Mouse (Mus musculus) mouse trophoblast stem cell (cell line): Measurements from ENCODE around the gene Csf3.
"Not testable (repeated sequence)": the region's sequence is repeated elsewhere in the genome, so short reads cannot be mapped to it uniquely, and the experiment has no call there.

Experiments used
- in situ Hi-C, 2 experiments: fragments of 300-500 bp; cut with MseI, MboI; formaldehyde crosslinking; loops; 2 replicates in 1 of 2; 3 replicates in 1 of 2; pipeline ENCODE4 v1.15.1; 2025

The Csf3 gene

DNA sequence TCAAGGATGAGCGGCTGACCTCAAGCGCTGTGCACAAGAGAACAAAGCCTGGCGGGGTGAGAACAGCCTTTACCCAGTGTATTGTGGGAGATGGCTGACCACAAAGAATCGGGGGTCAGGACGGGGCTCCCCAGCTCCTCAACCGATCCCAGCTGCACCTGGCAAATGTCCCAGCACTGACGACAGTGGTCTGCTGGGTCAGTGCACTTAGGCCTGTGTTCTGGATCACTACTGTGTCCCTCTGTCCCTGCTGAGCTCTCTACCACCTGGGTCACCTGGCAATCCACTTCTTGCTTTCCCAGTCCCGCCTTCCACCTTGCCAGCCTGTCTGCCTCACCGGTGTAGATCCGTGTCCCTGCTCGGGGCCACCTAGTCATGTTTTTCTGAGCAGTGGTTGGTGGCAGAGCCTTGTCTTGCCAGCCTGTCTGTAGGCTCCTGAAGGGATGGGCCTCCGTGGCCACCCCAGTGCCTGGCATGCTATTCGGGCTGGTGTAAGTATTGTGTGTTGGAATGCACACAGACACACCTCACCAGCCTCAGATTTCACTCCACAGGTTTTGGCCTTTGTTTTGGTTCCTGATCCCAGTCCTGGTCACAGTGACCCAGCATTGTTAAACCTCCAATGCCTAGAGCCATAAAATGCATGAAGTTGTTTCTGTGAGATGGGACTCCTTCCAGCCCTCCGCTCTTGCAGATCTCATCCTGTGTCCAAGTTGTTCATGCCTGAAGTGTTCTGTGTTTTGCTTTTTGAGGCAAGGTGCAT lies 4.4 kb upstream of the Csf3 start:
- in situ Hi-C loops, result no loop called here

- in situ Hi-C loops, result no loop called here
Observed at GRCm38 (mm10) chr11:98697225-98697624, 3.8 kb upstream of the Csf3 start.

DNA sequence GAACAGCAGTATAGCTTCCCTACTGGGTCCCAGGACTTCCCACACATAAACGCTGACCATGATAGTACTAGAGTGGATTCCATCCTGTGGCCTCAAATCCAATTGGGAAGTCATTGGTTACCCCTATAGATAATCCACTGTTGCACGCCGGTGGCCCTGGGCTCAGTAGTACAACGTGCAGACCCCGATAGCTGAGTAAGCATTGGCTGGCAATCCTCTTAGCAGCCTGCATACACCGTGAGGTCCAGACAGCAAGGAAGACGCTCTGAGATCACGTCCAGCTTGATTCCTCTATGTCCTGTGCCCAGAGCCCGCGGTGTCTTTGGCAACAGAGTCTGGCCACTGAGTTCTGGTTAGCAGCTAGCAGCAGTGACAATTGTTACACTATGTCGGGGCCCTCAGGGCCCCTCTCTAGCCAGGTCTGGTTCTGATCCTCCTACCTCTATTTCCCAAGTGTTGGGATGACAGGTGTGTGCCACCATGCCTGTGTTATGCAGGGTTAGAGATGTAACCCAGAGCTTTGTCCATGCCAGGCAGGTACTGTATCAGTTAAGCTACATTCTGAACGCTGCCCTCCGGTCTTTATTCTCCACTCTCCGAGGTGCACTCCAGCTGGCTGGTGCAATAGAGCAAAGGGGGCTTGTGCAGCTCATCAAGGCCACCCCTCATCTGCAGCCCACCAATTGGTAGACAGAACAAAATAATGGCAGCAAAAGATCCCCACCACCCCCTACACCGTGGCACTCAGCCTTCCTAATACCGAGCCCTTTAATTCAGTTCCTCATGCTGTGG lies 2.0 kb upstream of the Csf3 start:
- in situ Hi-C loops, result no loop called here

DNA sequence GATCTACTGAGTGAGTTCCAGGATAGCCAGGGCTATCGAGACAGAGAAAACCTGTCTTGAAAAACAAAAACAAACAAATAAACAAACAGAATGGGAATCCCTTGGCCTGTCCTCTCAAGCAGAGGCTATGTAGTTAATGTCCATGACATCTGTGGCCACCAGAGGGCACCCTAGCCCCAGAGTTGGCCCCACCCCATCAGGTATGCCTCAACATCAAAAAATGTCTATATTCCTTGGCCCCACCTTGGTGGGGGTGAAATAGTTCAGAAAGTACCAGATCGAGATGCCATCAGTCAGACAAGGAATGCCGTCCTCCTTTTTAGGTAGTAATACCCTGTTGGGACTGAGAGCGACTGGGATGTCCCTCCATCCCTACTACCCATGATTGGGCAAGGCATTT lies 1.2 kb upstream of the Csf3 start:
- in situ Hi-C loops, result loop anchor here in 1 of 2 experiments (5.0 kb wide), 1 partner anchor 87 kb away; no protein-coding TSS in a partner anchor

DNA sequence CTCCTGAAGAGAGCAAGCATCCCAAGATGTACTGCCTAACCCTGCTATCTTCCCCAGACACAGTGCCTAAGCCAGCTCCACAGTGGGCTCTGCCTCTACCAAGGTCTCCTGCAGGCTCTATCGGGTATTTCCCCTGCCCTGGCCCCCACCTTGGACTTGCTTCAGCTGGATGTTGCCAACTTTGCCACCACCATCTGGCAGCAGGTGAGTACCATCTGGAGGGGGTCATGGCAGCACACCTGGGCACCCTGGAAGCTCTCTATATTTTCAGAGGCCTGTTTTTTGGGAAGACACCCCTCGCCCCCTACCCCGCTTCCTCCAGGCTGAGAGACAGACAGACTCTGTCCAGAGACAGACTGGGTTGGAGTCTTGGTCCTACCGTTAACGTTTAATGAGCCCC lies 1.3 kb downstream of the Csf3 start:
- in situ Hi-C loops, result loop anchor here in 1 of 2 experiments (5.0 kb wide), 1 partner anchor 85 kb away; no protein-coding TSS in a partner anchor

- in situ Hi-C loops, result no loop called here
Observed at GRCm38 (mm10) chr11:98705021-98705420, 4.0 kb downstream of the Csf3 start.

DNA sequence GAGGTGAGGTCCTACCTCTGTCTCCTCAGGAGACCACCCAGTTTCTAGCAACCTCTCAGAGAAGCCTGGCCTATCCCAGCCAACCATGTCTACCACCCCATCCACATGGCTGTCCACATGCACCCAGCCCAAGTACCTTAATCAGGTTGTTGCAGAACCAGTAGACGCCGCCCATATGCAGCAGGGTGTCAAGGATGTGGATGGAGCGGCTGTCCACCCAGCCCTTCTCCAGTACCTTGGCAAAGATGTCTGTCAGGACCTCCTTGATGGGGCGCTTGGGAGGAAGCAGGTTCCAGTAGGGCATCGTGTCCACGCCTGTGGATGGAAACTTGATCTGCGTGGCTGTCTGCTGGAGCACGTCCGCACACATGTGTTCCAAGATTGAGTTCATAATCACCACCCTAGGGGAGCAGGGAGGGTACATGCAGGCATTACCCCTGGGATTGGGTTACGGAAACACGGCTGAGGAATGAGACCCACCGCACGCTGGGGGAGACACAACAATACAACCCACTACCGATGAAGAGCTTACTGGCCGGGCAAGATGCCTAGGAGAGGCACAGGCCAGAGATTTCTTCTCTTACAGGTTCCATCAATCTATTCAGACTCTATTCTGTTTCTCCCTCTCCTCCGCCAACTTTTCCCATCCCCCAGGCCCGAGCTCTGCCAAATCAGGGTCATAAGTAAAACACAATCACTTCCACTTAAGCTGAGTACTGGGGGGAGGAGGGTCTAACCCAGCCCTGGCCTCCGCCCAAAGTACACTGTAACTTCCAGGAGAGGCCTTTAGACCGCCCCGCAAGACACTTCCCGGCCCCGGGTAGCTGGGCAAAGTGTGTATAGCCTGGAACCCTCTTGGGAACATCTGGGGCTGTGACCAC lies 6.6 kb downstream of the Csf3 start:
- in situ Hi-C loops, result no loop called here

- in situ Hi-C loops, result no loop called here
Observed at GRCm38 (mm10) chr11:98708282-98708956, 7.4 kb downstream of the Csf3 start.

DNA sequence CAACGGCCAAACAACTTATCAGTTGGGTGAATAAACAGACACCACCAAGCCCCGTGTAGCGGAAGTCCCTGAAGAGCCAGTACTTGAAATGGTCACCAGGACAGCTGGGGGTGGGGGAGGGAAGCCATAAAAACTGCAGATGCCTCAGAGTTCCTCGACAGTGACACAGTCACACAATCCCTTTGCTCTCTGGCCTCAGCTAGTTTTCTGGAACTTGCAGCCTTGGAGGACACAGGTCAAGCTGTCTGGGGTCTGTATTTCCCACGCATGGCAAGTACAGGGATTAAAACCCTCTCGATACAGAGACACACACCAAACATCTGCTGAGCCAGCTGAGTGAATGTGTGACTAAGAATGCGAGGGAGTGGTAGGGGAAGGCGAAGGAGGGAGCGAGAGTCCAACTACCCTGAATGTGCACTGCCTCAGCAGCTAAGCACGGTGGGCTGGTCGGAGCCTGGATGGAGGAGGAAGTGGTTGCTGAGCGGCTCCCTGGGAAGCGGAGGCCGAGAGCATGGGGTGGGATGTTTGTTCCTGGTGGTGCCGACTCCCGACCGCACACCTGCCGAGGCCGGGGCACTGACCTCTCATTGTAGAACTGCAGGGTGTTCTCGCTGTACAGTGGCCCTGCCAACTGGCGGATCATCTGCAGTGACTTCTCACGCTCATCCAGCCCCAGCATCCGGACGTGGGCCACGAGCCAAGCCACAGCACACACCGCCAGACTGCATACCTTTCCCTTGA lies 8.1 kb downstream of the Csf3 start:
- in situ Hi-C loops, result no loop called here

GRCm38 (mm10) chr11:98710416-98711045 lies 9.5 kb downstream of the Csf3 start:
- in situ Hi-C loops, result no loop called here

DNA sequence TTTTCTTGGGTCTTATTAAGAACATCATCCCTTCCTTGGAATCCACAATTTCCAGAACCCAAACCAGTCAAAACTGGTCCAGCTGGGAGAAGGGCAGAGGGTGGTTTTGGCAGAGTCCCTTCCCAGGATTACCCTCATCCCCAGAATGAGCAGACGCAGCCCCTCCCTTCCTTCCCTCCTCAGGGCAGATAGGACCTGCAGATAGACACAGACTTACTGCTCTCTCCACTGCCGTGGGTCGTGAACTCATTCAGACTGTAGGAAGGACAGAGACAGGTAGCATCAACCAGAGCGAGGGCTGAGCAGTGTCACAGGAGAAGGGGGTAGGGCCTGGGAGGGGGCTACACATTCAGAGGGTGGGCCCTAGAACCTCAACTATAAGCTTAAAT lies 10.0 kb downstream of the Csf3 start:
- in situ Hi-C loops, result no loop called here

DNA sequence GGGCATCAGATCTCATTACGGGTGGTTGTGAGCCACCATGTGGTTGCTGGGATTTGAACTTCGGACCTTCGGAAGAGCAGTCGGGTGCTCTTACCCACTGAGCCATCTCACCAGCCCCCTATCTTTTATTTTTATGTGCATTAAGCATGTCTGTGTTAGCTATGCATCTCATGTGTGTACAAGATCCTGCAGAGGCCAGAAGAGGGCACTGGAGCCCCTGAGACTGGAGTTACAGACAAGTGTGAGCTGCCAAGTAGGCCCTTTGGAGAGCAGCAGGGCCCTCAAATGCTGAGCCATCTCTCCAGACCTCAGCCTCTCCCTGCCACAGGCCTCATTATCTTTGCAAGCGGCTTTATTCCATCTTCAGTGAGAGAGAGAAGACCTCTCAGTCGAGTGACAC lies 10.9 kb downstream of the Csf3 start:
- in situ Hi-C loops, result not testable (repeated sequence)

DNA sequence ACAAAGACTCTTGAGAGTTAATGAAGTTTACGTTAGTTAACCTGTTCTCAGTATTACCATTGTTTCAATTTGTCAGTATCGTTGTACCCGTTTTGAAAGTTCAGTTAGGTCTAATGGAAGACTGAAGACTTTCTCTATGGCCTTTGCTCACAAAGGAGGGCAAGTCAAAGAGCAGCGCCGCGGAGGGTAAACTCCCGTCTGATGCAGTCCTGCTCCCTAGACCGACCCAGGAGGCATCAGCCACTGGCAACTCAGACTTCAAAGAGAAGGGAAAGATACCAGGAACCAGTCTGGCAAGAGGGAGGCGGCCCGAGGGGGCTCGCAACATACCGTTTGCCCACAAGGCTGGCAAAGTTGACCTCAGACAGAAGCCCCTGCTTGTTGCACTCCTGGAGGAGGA lies 12.6 kb downstream of the Csf3 start:
- in situ Hi-C loops, result no loop called here

- in situ Hi-C loops, result no loop called here
Observed at GRCm38 (mm10) chr11:98715946-98716345, 14.9 kb downstream of the Csf3 start.

- in situ Hi-C loops, result no loop called here
Observed at GRCm38 (mm10) chr11:98717904-98718303, 16.8 kb downstream of the Csf3 start.

- in situ Hi-C loops, result no loop called here
Observed at GRCm38 (mm10) chr11:98720756-98721155, 19.7 kb downstream of the Csf3 start.

GRCm38 (mm10) chr11:98721458-98722226 lies 20.6 kb downstream of the Csf3 start:
- in situ Hi-C loops, result no loop called here

- in situ Hi-C loops, result no loop called here
Observed at GRCm38 (mm10) chr11:98723098-98723497, 22.0 kb downstream of the Csf3 start.

- in situ Hi-C loops, result no loop called here
Observed at GRCm38 (mm10) chr11:98725926-98726506, 25.0 kb downstream of the Csf3 start.
